Mouse (Mus musculus) C2C12 (cell line): ENCODE results near the gene Cacybp.

Experiments
- CTCF ChIP-seq: IDR thresholded peaks from one replicate; pipeline ENCODE4 v1.5.1; 2011; ENCODE audit not compliant: control insufficient read depth, insufficient read depth, insufficient read length
- USF1 ChIP-seq: IDR thresholded peaks from one replicate; pipeline ENCODE4 v1.6.1; 2011; ENCODE audit warnings: low read depth, mild to moderate bottlenecking, control low read depth, moderate library complexity

DNA sequence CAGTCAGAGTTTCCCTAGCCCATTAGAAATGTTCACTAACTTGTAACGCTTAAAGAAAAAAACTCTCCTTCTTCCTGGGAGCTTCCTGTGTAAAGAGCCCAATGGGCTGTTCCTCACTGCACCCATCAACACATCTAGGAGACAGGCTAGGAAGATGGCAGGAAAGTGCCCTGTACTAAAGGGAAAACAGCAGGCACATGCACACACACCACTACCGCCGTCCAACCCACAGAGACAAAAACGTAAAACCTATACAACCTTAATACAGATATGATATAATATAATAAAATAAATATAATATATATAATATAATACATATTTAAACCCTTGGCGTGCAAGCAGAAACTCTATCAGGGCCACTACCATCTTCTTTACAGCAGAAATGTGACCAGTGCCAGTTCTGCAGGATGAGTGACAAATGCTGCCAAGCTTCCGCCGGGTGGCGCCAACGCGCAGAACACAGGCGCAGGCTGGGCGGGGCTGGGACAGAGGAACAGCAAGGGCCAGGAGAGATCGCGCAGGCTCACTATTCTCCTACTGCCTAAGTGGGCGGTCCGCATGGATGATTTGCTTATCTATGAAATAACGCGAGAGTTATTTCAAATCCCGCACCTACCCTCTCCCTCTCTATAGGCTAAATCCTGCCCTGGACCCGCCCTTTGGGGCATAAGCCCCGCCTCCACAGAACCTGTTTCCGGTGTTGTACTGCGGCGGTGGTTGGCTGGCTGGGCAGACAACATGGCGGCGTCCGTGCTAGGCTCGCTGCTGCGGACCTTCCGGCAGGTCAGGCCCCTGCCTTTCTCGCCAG lies 17.9 kb downstream of the Cacybp start, which contains the start of gene Mrps14:
- TF ChIP-seq USF1 (no peak), CTCF (peak; percentile 85)
